Mouse (Mus musculus): ENCODE results near the gene Cep97.

GRCm38 (mm10) chr16:55951679-55952327 lies 17.1 kb upstream of the Cep97 start:
- TF ChIP-seq HCFC1 (IDR thresholded peaks at IDR 0.05; ENCODE audit: borderline replicate concordance, insufficient read depth, low read length) = no peak
- no peak for TF ChIP-seq MAFK (IDR thresholded peaks at IDR 0.05; ENCODE audit: insufficient read depth, low read depth, low read length)

Measured in ES-E14 (cell line).